Mouse (Mus musculus): ENCODE results near the gene Naa15.
"Not testable (repeated sequence)": the region's sequence is repeated elsewhere in the genome, so short reads cannot be mapped to it uniquely, and the experiment has no call there.

The Naa15 gene

DNA sequence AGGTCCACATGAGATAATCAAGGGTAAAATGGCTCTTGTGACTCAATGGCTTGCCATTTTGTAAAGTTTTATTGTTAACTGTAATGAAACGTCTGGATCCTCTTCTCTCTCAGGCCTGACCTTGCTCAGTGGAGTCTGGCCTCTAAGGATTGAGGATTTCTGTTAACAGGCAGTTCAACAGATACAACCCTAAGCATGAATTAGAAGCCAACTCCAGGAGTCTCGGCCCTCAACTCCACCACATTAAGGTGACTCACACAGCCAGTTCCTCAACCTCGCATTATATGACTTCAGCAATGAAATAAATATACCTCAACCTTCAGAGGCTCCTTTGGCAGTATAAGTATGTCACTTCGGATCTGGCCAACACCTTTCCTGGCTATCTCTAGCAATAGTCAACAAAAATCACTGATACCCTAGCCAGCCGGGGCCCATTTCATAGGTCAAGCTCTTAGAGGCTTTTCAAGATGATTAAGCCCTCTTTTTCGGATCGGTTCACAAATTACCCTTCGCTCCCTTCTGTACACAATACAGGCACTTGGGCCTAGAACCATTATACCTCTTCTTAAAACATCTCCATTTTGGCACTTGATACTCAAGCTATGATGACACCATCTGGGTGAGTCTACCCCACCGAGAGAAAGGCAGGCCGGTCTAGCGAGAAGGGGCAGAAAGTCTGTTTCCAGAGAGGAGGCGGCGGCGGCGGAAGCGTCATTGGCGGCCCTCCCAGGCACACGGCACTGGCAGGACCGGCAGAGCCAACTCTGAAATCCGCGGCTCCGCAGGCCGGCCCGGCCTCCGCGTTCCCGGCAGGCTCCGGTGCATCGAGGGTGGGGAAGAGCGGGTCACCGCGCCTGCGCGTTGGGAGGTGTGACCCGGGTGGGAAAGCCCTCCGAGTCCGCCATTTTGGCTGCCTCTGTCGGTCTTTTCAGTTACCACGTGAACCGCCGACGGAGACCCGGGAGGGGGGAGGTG, at the start of gene Naa15:
TSS of gene Naa15 (plus strand) at position 51 of the 975 bp plus-strand sequence.
- peak; percentile 92 to 94 for DNase-seq (ENCODE audit: low spot score in 2 of 2)

DNA sequence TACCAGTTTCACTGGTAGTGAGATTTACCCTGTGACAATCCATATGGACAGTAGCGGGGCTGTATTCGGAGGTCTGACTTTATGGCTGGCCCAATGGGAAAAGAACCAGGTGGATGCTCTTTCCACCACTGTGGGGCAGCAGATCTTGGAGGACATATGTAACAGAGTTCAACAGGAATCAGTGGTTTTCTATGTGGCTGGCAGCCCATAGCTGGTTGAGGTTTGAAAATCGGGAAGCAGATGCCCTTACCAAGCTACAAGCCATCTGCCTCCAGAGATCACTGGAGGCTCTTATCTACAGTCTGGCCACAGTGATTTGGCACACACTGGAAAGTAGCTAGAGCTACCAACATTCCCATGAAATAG, 49.4 kb upstream of the Naa15 start:
- no peak for DNase-seq (ENCODE audit: low spot score in 2 of 2)

DNA sequence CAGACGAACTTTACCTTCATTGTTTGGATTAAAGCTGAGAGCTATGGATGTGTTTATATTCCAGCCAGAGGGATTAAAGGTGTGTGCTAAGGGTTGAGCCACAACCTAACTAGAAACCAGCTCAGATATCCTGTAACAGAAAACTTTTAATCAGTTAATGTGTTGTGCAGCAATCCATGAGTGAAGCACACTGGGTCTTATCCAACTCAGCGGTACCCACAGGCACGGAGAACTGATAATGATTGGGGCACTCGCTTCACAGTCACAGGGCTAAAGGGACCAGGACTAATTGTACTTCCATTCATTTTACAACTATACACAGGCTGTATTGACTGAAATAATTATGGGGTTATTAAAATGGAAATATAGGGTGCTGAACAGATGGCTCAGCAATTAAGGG, 48.0 kb upstream of the Naa15 start:
- DNase-seq (ENCODE audit: low spot score in 2 of 2) = no peak

DNA sequence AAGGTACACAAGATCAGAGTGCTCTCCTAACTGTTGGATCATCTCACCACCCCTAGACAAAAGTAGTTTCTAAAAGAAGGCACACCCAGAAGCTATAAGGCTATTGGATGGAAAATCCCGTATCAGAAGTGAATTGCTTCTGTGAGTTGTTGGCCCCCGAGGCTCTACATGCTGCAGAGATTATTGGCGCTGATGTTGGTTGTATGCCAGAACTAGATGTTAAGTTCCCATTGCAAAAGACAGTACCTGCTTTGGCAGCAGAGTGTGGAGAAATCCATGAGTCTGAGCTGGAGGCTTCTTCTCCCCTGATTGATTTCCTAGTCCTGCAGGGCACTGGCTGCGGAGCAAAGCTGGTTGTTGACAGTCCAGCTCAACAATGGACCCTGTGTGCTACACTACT, 46.9 kb upstream of the Naa15 start:
- no peak for DNase-seq (ENCODE audit: low spot score in 2 of 2)

DNA sequence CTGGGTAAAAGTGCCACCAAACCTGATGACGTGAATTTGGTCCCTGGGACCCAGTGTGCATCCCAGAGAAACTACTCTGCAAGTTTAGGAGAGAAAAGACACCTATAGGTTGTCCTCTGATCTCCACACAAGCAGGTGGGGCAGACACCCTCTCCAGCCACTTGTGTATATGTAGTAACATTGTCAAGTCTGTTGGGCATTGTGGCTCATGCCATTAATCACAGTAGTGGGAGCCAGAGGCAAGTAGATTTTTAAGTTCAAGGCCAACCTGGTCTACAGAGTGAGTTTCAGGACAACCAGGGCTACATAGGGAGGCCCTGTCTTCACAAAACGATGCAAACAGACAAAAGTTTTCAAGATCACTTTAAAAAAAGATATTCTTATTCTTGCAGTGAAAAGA, 43.1 kb upstream of the Naa15 start:
- no peak for DNase-seq (ENCODE audit: low spot score in 2 of 2)

DNA sequence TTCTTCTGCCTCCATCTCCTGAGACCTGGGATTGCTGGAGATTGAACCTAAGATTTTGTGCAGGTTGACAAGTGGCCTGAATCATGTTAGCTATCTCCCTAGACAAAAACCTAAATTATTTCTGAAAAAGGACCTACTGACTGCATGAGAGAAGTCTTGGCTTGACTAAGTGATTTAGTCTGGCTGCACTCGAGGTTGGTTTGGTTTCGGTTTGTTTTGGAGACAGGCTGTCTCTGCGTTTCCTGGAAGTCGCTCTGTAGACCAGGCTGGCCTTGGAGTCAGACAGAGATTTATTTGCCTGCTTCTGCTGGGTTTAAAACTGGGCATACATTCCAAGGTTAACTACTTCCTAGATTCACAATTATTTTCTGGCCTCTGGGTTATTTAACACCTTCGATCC, 42.1 kb upstream of the Naa15 start:
- no peak for DNase-seq (ENCODE audit: low spot score in 2 of 2)

DNA sequence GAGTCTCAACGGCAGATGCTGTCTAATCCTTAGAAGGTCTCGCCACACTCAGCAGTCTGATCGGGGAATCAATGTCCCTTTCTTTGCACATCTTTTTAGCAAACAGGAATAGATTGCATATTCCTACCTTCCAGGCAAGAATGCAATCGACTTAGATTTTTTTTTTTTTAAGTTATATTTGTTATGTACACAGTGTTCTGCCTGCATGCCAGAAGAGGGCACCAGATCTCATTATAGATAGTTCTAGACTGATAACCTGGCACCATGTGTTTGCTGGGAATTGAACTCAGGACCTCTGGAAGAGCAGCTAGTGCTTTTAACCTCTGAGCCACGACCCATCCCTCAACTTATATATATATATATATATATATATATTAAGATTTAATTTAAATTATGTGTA, 41.4 kb upstream of the Naa15 start:
- DNase-seq (ENCODE audit: low spot score in 2 of 2) = no peak

DNA sequence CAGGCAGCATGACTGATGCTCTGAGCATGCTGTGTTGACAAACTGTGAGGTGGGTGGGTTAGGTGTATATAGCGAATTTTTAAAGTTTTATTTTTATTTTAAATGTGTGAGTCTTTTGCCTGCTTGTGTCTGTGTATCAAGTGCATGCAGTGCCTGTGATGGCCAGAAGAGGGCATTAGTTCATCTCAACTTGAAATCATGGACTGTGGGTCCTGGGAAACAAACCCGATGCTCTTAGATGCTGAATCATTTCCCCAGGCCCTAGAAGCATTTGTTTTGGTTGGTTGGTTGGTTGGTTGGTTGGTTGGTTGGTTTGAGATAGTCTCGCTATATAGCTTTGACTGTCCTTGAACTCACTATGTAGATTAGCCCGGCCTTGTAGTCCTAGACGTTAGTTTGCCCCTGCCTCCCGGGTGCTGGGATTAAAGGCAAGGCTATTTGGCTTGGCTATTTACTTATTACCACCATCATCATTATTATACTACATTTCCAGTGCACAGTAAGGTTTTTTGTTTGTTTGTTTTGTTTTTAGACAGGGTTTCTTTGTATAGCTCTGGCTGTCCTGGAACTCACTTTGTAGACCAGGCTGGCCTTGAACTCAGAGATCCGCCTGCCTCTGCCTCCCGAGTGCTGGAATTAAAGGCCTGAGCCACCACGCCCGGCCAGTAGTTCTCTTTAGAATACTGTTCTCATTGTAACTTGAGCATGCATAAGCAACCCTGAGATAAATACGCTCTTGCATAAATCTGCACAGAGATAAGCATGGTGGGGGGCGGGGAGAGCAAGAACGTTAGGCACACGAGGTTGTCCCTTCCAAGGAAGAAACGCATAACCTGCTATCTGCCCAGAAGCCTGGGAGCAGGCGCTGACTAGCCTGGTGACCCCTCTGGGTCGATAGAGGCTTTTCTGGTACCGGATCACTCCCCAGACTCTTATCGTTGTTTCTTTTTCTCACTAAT, 39.4 kb upstream of the Naa15 start:
- DNase-seq (ENCODE audit: low spot score in 2 of 2) = peak in 1 of 2 experiments; percentile 61

DNA sequence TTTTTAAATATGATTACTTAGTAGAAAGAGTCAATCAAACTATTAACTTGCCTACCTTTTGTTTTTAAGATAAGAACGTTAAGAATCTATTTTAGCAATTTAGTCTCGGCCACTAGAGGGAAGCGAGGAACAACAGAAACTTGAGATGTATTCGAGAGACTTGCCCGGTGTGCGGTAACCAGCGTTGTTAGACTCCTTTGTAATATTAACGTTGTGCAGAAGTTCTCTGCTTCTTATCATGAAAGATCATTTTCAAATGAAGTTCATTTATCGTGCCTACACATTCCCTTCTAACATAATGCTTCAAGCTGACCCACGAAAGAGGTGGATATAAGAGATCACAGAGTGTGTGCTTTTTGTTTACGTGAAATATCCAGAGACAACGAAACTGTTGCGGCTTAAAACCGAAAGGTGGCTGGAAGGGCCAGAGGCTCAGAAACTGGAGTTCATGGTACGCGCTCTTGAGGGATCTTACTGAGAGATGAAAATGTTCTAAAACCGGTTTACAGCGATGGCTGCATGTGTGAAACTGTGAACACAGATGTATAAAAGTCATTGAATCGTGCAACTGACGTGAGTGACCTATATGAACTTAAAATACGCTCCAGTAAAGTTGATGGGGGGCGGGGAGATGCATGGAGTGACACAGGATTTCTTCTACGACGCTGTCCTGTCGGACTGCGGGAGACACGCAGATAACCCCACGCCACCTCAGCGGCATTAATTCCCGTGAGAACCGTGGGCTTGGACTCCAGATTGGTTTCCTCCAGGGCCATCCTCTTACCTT, 36.9 kb upstream of the Naa15 start:
- no peak for DNase-seq (ENCODE audit: low spot score in 2 of 2)

DNA sequence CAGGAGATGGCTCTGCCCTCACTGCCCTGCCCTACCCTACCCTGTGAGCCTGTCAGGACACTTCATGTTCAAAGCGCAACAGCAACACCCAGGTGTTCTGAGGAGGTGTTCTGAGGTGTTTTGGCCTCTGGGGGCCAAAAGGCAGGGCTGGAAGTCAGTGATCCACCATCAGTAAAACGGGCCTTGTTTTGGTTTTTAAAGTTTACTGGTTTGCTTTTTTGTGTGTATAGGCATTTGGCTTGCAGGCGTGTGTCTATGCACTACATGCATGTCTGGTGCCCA, 36.3 kb upstream of the Naa15 start:
- no peak for DNase-seq (ENCODE audit: low spot score in 2 of 2)

DNA sequence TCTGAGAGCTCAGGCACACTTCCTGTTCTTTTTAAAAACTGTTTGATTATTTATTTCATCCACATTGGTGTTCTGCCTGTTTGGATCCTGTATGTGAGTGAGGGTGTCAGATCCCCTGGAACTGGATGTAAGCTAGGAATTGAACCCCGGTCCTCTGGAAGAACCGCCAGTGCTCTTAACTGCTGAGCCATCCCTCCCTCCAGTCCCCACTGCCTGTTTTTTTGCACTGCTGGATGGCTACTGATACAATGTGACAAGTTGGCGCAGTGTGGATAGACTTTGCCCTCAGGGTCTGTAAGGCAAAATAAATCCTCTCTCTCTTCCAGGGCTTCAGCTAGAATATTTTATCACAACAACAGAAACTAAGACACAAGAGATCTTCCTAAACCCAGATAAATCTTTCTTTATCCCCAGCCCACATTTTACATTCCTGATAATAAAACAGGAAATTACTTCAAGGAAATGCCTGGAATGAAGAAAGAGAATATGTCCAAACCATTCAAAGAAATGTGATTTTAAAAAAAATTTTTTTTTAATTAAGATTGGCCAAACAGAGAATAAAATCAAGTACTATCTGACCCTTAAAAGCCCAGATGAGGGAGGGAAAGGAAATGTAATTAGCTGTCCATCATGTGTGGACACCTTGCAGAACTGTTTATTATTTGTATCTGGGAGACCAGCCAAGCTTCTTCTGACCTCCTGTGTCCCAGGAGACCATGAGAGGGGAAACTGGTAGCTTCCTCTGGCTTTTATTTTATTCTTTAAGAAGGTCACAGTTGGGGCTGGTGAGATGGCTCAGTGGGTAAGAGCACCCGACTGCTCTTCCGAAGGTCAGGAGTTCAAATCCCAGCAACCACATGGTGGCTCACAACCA, 34.9 kb upstream of the Naa15 start:
- no peak for DNase-seq (ENCODE audit: low spot score in 2 of 2)

DNA sequence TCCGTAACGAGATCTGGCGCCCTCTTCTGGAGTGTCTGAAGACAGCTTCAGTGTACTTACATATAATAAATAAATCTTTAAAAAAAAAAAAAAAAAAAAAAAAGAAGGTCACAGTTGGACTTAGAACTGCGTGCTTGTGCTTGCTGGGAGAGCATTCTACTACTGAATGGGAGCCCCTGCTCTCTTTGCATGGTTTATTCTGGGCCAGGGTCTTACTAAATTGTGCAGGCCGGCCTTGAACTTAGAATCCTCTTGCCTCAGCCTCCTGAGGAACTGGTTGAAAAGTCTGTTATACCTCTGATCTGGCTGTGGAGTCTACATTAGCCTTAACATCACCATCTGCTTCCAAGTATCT, 34.3 kb upstream of the Naa15 start:
- DNase-seq (ENCODE audit: low spot score in 2 of 2) = no peak

DNA sequence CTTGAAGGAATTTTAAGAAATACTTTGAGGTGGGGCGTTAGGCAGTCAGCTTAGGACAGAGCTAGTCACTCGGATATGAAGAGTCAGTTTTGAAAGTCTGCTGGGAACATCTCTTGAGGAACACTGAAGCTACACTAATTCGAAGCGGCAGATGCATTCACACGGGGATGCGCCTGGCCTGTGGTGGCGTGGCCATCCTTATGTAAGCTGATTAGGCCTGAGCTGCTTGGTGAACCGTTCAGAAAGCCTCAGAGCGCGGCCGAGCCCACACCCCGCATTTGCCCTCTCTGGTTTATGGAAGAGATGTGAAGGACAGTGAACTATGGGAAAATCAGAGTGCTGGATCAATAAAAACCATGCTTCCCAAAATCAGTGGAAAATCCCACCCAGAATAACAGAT, 31.5 kb upstream of the Naa15 start:
- peak in 1 of 2 experiments; percentile 40 for DNase-seq (ENCODE audit: low spot score in 2 of 2)

DNA sequence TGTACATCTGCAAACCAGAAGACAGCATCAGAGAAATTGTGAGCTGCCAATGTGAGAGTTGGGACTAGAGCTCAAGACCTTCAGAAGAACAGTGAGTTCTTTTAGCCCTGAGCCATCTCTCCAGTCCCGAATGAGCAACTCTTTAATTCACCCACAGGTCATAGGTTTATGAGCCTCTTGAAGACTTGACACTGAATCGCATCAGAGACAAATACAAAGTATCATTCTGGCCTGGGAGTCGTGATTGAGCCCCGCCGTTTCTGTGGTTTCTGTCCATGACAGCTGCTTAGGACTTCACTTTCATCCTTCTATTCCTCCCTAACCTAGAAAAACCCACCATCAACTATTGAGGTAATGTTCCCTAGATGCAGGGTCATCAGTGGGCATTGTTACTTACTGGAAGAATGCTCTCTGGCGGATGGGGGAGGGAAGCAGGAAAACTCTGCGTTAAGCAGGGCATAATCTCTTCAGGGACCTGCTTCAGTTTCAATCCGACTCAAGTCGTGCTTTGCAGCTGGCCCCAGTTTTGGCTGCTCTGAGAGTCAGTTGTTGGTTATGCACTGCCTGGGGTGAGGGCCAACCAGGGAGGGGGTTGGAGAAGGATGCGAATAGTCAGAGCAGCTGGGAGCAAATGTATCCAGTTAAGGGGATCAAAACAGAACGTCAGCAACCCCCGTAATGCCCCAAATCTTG, 28.4 kb upstream of the Naa15 start:
- no peak for DNase-seq (ENCODE audit: low spot score in 2 of 2)

DNA sequence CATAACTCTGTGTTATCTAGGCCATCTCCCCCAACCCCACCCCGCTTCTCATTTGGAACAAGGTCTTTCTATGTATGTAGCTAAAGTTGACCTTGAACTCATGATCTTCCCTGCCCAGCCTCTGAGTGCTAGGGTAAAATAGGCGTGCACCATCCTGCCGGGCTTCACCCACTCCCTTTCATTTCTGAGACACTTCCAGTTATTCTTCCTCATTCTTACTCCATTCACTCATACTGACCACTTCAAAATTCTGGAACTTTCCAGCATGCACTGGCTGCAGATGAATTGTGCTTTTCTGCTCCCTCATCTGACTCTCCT, 27.9 kb upstream of the Naa15 start:
- DNase-seq (ENCODE audit: low spot score in 2 of 2) = no peak

DNA sequence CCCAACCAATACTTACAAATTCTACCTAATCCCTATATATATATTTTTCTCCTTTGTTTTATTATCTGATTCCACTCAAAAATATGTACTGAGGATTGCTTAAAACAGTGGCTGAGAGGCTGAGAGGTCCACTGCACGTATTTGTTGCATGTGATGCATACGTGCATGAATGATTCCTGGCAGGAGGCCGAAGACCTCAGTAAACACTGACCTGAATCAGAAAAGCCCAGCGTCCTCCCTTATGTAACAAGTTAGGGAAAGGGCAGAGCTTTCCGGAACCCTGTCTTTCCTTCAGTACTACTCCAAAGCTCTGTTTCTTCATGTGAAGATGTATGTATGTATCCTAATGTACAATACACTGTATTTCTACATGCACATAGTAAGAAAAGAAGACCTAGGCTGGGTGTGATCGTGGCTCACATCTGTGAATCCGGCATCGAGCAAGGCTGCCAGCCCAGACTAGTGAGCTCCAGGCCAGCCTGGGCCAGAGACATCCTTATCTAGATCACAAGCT, 27.0 kb upstream of the Naa15 start:
- DNase-seq (ENCODE audit: low spot score in 2 of 2) = no peak

DNA sequence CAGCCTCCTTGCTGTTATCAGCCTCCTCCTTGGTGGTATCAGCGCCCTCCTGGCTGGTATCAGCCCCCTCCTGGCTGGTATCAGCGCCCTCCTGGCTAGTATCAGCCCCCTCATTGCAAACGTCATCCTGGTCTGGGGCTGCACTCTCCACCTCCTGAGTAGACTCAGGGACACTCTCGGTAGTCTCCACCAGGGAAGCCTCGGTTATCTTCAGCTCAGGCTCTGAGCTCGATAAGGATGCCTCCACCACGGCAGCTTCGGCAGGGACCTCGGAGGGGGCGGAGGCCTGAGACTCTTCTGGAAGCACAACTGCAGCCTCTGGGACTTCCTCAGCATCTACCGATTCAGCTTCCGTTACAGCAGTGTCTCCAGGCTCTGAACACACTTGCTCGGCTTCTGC, 26.0 kb upstream of the Naa15 start:
- DNase-seq (ENCODE audit: low spot score in 2 of 2) = no peak

DNA sequence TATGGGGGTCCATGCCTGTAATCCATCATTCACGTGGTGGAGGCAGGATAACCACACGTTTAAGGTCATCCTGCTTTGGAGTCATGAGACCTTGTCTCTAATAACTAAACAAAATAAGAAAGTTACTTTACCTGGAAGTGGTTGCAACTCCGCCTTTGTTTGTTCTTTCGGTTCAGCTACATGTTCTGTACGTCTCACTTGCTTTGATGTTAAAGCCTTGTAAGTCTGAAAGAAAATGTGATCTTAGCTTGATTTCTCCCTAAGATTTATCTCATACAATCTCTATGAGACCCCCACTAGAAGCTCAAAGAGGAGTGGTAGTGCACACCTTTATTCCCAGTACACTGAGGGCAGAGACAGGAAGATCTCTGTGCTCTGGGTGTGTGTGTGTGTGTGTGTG, 23.9 kb upstream of the Naa15 start:
- no peak for DNase-seq (ENCODE audit: low spot score in 2 of 2)

DNA sequence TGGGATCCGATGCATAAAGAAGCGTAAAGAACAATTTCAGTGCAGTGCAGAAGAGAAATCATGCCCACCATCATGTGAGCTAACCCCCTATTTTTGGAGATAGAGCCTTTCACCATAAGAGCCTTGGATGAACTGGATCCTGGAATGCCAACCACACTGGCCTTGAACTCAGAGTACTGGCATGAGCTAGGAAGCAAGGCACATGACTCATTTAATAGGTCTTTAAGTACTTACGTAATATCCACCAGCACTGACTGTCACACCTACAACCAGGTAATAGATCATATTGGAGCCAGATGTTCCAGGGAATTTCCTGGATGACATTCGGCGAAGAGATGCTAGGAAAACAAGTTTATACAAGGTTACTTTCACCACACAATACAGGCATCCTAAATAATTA, 23.4 kb upstream of the Naa15 start:
- DNase-seq (ENCODE audit: low spot score in 2 of 2) = no peak

DNA sequence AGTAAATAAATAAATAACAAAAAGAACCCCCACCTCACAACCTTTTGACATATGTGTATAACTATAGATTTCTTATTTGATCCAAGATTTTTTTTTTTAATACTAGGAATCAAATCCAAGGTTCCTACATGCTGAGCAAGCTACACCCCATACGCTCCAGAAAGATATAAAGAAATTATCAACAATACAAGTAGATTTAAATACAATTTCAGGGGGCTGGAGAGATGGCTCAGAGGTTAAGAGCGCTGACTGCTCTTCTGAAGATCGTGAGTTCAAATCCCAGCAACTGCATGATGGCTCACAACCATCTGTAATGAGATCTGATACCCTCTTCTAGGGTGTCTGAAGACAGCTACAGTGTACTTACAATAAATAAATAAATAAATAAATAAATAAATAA, 21.9 kb upstream of the Naa15 start:
- DNase-seq (ENCODE audit: low spot score in 2 of 2) = not testable (repeated sequence)

Measured in cerebellum, postnatal 4 days (tissue).